Mouse (Mus musculus): ENCODE data around the gene Poll.

Gene Poll

GRCm38 (mm10) chr19:45560153-45560890 is at the start of gene Poll, which contains the start of gene Gm17018:
Gene Poll (minus strand): TSS chr19:45560531.
Gene Gm17018 (plus strand): TSS chr19:45560615.
- peak; percentile 87 for DNase-seq (ENCODE audit: low read depth, low spot score)

- DNase-seq (ENCODE audit: low read depth, low spot score): no peak
Observed at GRCm38 (mm10) chr19:45608648-45609339, 48.5 kb upstream of the Poll start.

DNA sequence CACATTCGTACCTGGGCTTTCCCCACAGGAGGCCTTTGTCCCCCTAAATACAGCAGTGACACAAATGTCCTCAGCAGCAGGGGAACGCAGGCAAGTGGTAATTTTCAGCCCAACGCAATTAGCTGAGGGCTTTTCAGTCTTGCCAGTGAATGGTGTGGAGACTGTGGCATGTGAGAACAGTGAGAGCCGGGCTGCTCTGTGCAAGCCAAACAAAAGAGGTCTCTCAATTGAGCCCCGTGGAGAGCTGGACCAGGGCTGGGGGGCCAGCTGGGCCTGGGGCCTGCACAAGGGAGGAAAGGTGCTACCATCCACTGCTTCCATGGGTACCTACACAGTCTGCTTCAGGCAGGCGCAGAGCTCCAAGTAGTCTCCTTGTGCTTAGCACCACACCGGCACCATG is 47.1 kb upstream of the Poll start:
- no peak for DNase-seq (ENCODE audit: low read depth, low spot score)

- DNase-seq (ENCODE audit: low read depth, low spot score): no peak
Observed at GRCm38 (mm10) chr19:45606701-45607100, 46.4 kb upstream of the Poll start.

- no peak for DNase-seq (ENCODE audit: low read depth, low spot score)
Observed at GRCm38 (mm10) chr19:45602606-45603005, 42.3 kb upstream of the Poll start.

DNA sequence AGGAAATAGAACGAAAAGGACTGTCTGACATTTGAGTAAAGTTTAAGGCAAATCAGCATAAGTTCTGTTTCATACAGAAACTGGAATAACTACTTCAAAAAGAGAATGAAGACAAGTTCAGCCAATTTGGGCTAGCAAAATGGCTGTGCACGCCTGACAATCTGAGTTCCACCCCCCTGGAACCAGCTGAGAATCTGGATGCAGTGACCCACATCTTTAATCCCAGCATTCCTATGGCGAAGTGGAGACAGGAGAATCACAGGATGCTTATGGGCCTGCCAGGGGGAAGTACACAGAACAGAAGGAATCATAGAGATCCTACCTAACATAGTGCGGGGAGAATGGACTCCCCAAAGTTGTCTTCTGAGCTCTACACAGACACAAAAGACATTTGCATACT is 36.8 kb upstream of the Poll start:
- no peak for DNase-seq (ENCODE audit: low read depth, low spot score)

DNA sequence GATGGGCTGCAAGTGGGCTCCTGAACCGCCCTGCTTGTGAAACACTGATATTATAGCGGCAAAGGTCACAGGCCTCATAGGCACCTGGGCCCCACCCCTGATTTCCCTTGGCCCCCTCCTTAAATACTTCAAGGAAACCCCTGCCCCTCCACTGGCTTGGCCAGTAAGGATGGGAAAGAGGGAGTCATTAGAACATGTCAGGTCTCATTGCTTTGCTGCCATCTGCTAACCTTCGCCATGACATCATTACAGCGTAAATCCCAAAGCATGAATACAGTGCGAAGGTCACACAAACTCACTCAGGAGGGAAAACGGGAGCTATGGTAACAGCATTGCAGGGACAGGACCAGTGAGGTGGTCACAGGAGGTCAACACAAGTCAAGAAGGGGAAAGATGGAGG is 36.1 kb upstream of the Poll start:
- DNase-seq (ENCODE audit: low read depth, low spot score): no peak

- DNase-seq (ENCODE audit: low read depth, low spot score): no peak
Observed at GRCm38 (mm10) chr19:45596019-45596418, 35.7 kb upstream of the Poll start.

DNA sequence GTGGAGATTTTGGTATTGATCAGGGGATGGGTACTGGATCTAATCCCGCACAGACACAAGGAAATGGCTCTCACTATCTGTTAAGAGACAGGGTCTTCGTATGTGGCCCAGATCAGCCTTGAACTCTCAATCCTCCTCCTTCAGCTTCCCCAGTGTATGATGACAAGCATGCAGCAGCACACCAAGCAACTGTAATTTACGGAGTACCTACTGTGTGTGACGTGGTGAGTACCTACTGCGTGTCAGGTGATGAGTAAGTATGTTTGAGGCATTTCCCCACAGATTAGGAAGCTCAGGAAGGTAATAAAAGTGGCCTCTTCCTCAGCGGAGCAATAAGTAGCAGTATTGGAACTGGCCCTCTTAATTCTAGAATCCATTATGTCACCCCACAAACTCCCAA is 35.1 kb upstream of the Poll start:
- no peak for DNase-seq (ENCODE audit: low read depth, low spot score)

DNA sequence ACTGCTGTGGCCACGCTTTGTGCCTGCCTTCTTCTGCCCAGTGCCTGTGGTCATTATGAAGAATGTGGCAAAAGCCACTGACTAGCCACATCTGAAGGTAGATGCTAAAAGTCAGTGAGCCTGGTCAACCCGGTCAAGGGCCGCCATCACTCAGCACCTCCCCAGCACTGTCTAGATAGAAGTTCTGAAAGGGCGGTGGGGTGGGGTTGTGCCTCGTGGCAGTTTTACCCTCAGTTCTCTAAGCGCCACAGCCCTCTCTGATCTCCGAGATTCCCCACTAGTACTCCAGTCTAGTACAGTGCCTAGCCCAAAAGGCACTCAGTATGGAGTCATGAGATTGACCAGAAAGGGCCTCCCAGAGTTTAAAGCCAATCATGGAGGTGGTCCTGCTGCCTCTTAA is 33.7 kb upstream of the Poll start:
- DNase-seq (ENCODE audit: low read depth, low spot score): no peak

GRCm38 (mm10) chr19:45592916-45593315 is 32.6 kb upstream of the Poll start:
- DNase-seq (ENCODE audit: low read depth, low spot score): no peak

DNA sequence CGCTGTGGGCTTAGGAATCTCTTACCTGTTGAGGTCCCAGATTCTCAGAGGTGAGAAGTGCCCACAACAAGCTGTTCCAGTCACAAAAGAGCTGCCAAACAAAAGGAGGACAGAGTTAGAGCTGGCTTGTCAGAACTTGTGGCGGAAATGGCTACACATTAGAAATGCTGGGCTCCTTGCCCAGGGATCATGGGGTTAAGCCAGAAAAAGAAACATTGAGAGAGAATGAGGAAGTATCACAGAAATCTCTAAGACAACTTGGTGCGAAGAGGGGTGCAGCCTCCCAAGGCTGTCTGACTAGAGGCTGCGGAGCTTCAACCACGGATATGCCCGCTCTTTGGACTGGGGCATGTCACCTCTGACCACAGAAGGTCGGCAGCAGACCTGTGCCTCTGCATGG is 31.4 kb upstream of the Poll start:
- DNase-seq (ENCODE audit: low read depth, low spot score): peak; percentile 16

- no peak for DNase-seq (ENCODE audit: low read depth, low spot score)
Observed at GRCm38 (mm10) chr19:45589761-45590160, 29.4 kb upstream of the Poll start.

DNA sequence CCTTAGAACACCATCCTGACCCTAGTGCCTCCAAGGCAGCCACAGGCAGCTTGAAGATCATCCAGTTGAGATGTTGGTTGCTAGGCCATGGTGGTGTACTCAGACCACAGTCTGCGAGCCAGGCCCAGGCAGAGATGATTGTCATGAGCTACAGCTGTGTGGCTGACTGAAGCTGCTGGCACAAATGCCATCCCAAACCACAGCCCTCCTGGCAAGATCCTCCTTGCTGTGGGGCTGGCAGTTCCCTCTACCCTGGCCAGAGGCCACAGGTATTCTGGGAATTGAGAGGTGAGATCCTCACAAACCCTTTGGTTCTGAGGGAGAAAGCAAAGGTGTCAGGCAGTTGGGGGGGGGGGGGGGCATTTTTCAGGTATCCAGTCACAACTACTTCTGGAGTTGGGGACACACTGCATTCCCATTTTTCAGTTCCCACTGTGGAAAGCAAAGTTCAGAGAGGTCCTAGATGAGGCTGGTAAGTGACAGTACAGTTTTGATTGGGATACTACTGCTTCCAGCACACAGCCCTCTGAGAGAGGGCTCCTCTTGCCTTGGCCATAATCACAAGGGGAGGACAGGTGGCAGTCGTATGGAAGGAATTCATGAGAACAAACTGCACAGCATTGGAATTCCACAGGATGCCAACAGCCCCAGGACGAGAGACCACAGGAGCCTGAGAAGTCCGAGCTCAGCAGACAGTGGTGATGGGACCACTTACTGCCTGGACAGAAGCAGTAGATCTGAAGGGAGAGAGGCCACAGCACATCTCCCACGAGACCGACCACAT is 27.4 kb upstream of the Poll start:
- DNase-seq (ENCODE audit: low read depth, low spot score): no peak

DNA sequence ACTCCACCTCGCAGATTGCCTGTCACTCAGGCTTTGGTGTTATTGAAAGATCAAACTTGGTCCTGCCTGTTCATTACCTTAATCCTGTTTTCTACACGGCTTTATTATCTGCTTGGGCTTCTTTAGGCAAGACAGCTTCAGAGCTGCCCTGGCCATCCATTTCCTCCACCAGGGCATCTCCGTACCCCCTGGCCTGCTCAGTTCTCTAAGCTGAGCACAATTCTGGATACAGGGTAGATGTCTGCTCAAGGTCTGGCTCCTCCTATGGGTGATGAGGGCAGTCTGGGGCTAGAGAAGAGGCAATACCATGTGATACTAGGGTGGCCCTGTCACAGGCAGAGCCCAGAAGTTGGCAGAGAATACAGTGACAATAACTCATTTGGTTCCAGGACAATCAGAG is 26.5 kb upstream of the Poll start:
- DNase-seq (ENCODE audit: low read depth, low spot score): no peak

DNA sequence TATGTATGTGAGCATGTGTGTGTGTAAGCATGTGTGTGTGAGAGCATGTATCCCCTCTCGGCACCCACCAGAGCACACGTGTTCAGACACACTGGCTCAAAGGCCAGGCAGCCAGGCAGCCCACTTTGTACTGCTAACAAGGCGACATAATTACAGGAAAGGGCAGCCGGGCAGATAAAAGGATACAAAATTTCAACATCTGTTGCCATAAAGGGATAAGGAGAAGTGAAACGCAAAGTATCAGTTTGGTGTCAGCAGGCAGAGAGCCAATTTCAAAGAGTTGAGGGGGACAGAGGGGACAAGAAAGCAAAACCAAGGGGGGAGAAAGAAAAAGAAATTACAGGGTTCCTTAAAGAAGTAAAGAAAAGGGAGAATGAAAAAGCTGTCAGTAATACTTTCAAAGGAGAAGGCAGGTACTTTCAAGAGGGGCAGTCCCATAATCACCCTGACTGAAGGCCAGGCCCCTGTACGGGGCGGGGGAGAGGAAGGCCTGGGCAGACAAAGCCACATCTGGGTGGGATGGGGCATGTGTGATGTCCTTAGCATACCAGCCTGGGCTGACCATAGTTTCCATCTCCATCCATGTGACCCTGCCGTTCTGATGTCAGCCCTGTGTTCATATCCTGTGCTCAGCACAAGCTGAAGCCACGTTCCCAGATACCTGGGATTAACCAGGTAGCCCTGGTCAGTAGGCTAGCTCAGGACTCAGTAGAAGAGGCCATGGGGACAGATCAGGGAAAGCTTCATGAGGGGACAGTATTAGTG is 24.7 kb upstream of the Poll start:
- peak; percentile 82 for DNase-seq (ENCODE audit: low read depth, low spot score)

GRCm38 (mm10) chr19:45583136-45583535 is 22.8 kb upstream of the Poll start:
- no peak for DNase-seq (ENCODE audit: low read depth, low spot score)

DNA sequence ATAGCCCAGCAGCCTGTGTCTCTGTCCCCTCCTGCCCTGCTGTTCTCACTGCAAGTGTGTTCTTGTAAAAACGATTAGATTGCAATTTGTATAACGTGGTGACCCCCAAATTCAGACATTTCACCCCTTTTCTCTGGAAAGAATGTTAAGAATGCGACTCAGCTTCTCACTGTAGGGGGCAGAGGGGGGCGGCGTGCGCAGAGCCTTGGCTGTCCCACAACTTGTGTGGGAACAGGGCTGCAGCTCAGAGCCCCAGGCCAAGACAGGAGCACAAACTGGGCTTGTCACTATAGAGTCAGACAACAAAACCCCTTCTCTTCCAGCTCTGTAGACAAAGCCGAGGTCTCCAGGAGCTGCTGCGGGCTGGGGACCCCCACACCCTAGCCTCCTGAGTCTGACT is 21.8 kb upstream of the Poll start:
- DNase-seq (ENCODE audit: low read depth, low spot score): no peak

GRCm38 (mm10) chr19:45581257-45581656 is 20.9 kb upstream of the Poll start:
- peak; percentile 73 for DNase-seq (ENCODE audit: low read depth, low spot score)

- DNase-seq (ENCODE audit: low read depth, low spot score): no peak
Observed at GRCm38 (mm10) chr19:45580235-45580634, 19.9 kb upstream of the Poll start.

- DNase-seq (ENCODE audit: low read depth, low spot score): no peak
Observed at GRCm38 (mm10) chr19:45579416-45579815, 19.1 kb upstream of the Poll start.

- no peak for DNase-seq (ENCODE audit: low read depth, low spot score)
Observed at GRCm38 (mm10) chr19:45578976-45579375, 18.6 kb upstream of the Poll start.

Data from A20 (cell line).